Mouse (Mus musculus) hindbrain, embryonic 15.5 days (tissue): ENCODE data around the gene Notch2. TPM values are rescaled to one million over a fixed set of nuclear protein-coding genes. Genes with fewer than 3 reads are reported as not detected.
A peak's percentile ranks its signal among the peaks of the same experiment; 100 is the strongest.

Experiments
- ATAC-seq: fragments of 200-750 bp; cut with Nextera tagmentation; 2 replicates; pipeline ENCODE4 v1.8.0; 2017; ENCODE audit warnings: low read depth, moderate number of reproducible peaks, moderate TSS enrichment; ENCODE audit not compliant: low FRiP score
- H3K27ac ChIP-seq: fragments of 300-500 bp; sonication (generic); replicated peaks from 2 replicates; pipeline ENCODE4 v1.5.1; 2015; ENCODE audit warnings: mild to moderate bottlenecking, inconsistent platforms
- H3K27me3 ChIP-seq: fragments of 300-500 bp; sonication (generic); 2 replicates; pipeline ENCODE4 v1.6.1; 2015; ENCODE audit warnings: control low read depth, inconsistent platforms
- H3K36me3 ChIP-seq: fragments of 300-500 bp; sonication (generic); 2 replicates; pipeline ENCODE4 v1.6.1; 2015; ENCODE audit warnings: control low read depth, inconsistent platforms
- H3K4me1 ChIP-seq: fragments of 300-500 bp; sonication (generic); replicated peaks from 2 replicates; pipeline ENCODE4 v1.6.1; 2015; ENCODE audit warnings: control low read depth, inconsistent platforms
- H3K4me2 ChIP-seq: fragments of 300-500 bp; sonication (generic); 2 replicates; pipeline ENCODE4 v1.6.1; 2015; ENCODE audit warnings: moderate library complexity, mild to moderate bottlenecking, inconsistent platforms
- H3K4me3 ChIP-seq: fragments of 300-500 bp; sonication (generic); 2 replicates; pipeline ENCODE4 v1.5.1; 2015; ENCODE audit warnings: mild to moderate bottlenecking, inconsistent platforms
- H3K9ac ChIP-seq: fragments of 300-500 bp; sonication (generic); 2 replicates; pipeline ENCODE4 v1.6.1; 2015; ENCODE audit warnings: inconsistent platforms
- H3K9me3 ChIP-seq: fragments of 300-500 bp; sonication (generic); 2 replicates; pipeline ENCODE4 v1.6.1; 2016; ENCODE audit warnings: control low read depth, inconsistent platforms
- WGBS: fragments of 180-500 bp; shearing (Covaris S2); methylation state at CpG from one replicate; pipeline ENCODE4 v1.1.7; 2015; 5-methylcytosine and 5-hydroxymethylcytosine counted together
- polyA plus RNA-seq: library from polyadenylated mRNA; unstranded; fragments of >200 nt; fragmentation: Nextera tagmentation; extraction: Ambion mirVana; gene quantifications from 2 replicates; pipeline ENCODE4 v1.2.1, GENCODE M21; 2015

The Notch2 gene
- polyA plus RNA-seq, 1 experiment from 2014 or later: 11.7 TPM

GRCm38 (mm10) chr3:98067852-98068491 is 54.6 kb downstream of the Notch2 start:
- Histone ChIP-seq H3K27me3 (no peaks in the 10 kb centered on the region), H3K4me2 (no peak overlapping the region), H3K4me3 (no peak overlapping the region), H3K4me1 (peaks cover 30% of the 10 kb centered on the region), H3K27ac (no peak overlapping the region), H3K9ac (no peak overlapping the region), H3K9me3 (no peaks in the 10 kb centered on the region), H3K36me3 (no peaks in the 10 kb centered on the region)
- WGBS: 68% methylated on average over 12 of the region's 12 CpGs
- ATAC-seq: no peak

DNA sequence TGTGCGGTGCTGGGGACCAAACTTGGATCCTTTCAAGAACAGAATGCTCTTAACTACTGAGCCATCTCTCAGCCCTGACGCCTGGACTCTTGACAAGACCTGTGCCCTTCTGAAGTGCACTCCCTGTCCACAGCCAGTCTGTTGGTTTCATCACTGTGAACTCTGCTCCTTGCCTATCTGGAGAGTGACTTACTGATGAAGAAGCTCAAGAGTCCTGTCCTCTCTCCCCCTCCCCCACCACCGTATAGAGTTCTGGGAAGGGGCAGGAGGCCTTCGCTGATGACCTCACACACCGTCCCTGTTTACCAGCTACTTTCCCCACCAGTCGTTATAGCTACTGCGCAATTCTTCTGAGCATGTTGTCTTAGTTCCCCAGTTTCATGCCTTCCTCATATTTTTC is 55.8 kb downstream of the Notch2 start:
- Histone ChIP-seq H3K36me3 (no peaks in the 10 kb centered on the region), H3K4me2 (no peak overlapping the region), H3K27me3 (no peaks in the 10 kb centered on the region), H3K9ac (no peak overlapping the region), H3K4me1 (peaks cover 18% of the 10 kb centered on the region), H3K9me3 (no peaks in the 10 kb centered on the region), H3K27ac (no peak overlapping the region), H3K4me3 (no peak overlapping the region)
- WGBS: 89% methylated on average over 7 of the region's 7 CpGs
- ATAC-seq: no peak

- H3K4me1 ChIP-seq: peaks cover 16% of the 10 kb centered on the region
- 95% methylated on average over 3 of the region's 3 CpGs for WGBS
These were observed 56.5 kb downstream of the Notch2 start for GRCm38 (mm10) chr3:98069856-98070255.

GRCm38 (mm10) chr3:98072570-98072969 is 59.2 kb downstream of the Notch2 start:
- Histone ChIP-seq H3K9me3 (no peaks in the 10 kb centered on the region), H3K4me2 (no peak overlapping the region), H3K4me3 (no peak overlapping the region), H3K36me3 (no peaks in the 10 kb centered on the region), H3K9ac (no peak overlapping the region), H3K27me3 (no peaks in the 10 kb centered on the region), H3K27ac (no peak overlapping the region), H3K4me1 (peaks cover 19% of the 10 kb centered on the region)
- 98% methylated on average over 8 of the region's 8 CpGs for WGBS
- no peak for ATAC-seq

More at GRCm38 (mm10) chr3:98069856-98070255, 56.5 kb downstream of the Notch2 start:
- H3K36me3 ChIP-seq: no peaks in the 10 kb centered on the region
- no peak overlapping the region for H3K9ac ChIP-seq
- no peaks in the 10 kb centered on the region for H3K9me3 ChIP-seq
- no peak overlapping the region for H3K27ac ChIP-seq
- ATAC-seq: no peak
- H3K27me3 ChIP-seq: no peaks in the 10 kb centered on the region
- H3K4me3 ChIP-seq: no peak overlapping the region
- H3K4me2 ChIP-seq: no peak overlapping the region

- ATAC-seq: no peak
- H3K27ac ChIP-seq: no peak overlapping the region
- H3K36me3 ChIP-seq: no peaks in the 10 kb centered on the region
- no peak overlapping the region for H3K9ac ChIP-seq
- H3K4me2 ChIP-seq: no peak overlapping the region
- no peaks in the 10 kb centered on the region for H3K9me3 ChIP-seq
- H3K4me1 ChIP-seq: peaks cover 10% of the 10 kb centered on the region
- no peak overlapping the region for H3K4me3 ChIP-seq
- no peaks in the 10 kb centered on the region for H3K27me3 ChIP-seq
- WGBS: 91% methylated on average over 4 of the region's 4 CpGs
These were observed 60.2 kb downstream of the Notch2 start for GRCm38 (mm10) chr3:98073545-98073944.

DNA sequence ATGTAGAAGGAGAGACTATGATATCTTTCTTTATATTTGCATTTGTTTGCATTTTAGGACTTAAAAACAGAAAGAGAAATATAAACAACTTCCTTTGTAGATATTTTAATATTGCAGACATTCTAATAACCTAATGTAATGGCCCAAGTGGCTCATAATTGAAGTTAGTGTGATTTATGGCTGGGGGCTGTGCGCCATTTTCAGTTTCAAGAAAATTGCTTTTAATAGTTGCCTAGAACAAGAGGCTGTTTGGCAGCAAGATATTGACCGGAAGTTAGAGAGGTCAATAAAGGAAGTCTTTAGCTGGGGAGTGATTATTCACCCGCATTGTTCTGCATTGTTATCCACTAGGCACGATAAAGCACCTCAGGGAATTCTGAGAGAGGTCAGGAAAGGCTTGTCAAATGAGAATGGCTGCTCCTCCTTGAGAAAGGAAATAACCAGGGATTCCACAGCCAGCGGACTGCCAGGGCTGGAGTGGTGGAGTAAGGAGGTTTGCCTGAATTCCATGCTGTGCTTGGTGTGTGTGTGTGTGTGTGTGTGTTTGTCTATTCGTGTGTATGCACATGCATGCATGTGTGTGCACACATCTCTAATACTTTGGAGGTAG is 61.4 kb downstream of the Notch2 start:
- 43% methylated on average over 6 of the region's 6 CpGs for WGBS

DNA sequence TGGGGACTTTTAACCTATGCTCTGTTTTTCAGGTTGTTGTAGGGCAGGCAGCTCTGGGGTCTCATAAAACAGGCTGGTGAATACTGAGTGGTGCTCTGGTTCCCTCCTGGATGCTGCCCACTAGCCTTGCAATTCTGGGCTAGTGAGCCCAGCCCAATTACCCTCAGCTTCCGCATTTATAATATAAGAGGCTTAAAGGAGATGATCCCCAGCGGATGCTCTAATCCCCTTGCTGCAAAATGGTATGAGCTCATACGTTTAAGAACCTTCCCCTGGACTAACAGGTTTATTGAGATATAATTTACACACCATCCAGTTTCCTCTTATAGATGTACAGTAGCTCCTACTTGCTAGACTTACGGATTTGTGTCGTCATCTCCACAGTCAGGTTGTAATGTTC is 64.5 kb downstream of the Notch2 start:
- Histone ChIP-seq H3K4me2 (no peak overlapping the region), H3K4me3 (no peak overlapping the region), H3K4me1 (peaks cover 10% of the 10 kb centered on the region), H3K27ac (no peak overlapping the region), H3K9me3 (no peaks in the 10 kb centered on the region), H3K9ac (no peak overlapping the region), H3K27me3 (no peaks in the 10 kb centered on the region), H3K36me3 (no peaks in the 10 kb centered on the region)
- WGBS: 91% methylated on average over 5 of the region's 5 CpGs
- ATAC-seq: no peak

More for the DNA sequence above, 61.4 kb downstream of the Notch2 start:
- H3K9ac ChIP-seq: no peak overlapping the region
- H3K4me1 ChIP-seq: peaks cover 10% of the 10 kb centered on the region
- H3K4me3 ChIP-seq: no peak overlapping the region
- H3K27ac ChIP-seq: no peak overlapping the region
- H3K27me3 ChIP-seq: no peaks in the 10 kb centered on the region
- no peak overlapping the region for H3K4me2 ChIP-seq
- no peaks in the 10 kb centered on the region for H3K36me3 ChIP-seq
- ATAC-seq: 0 out of 2 replicates have a peak, but pooled peaks have one; percentile 32
- H3K9me3 ChIP-seq: no peaks in the 10 kb centered on the region

DNA sequence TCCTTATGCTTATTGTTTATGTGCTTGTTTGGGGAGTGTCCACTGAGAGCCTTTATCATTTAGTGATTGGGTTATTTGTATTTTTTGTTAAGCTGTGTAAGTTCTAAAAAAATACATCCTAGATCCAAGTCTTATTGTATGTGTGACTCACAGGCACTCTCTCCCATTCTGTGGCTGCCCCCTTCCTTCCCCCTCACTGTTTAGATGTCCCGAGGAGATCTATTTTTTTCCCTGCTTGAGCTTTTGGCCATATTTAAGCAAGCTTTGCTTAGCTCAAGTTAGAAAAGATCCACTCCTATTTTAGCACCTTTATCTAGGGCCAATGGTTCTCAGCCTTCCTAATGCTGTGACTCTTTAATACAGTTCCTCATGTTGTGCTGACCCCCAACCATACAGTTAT is 65.5 kb downstream of the Notch2 start:
- Histone ChIP-seq H3K27ac (no peak overlapping the region), H3K27me3 (no peaks in the 10 kb centered on the region), H3K4me3 (no peak overlapping the region), H3K36me3 (no peaks in the 10 kb centered on the region), H3K4me2 (no peak overlapping the region), H3K9ac (no peak overlapping the region), H3K4me1 (peaks cover 10% of the 10 kb centered on the region), H3K9me3 (no peaks in the 10 kb centered on the region)
- no peak for ATAC-seq
- WGBS: 71% methylated on average over 1 of the region's 1 CpGs

GRCm38 (mm10) chr3:98079601-98080215 is 66.4 kb downstream of the Notch2 start:
- H3K4me3 ChIP-seq: no peak overlapping the region
- peaks cover 13% of the 10 kb centered on the region for H3K4me1 ChIP-seq
- 85% methylated on average over 2 of the region's 2 CpGs for WGBS
- H3K9me3 ChIP-seq: no peaks in the 10 kb centered on the region
- H3K4me2 ChIP-seq: no peak overlapping the region
- H3K27ac ChIP-seq: no peak overlapping the region
- no peak for ATAC-seq
- no peaks in the 10 kb centered on the region for H3K36me3 ChIP-seq
- no peaks in the 10 kb centered on the region for H3K27me3 ChIP-seq
- no peak overlapping the region for H3K9ac ChIP-seq

DNA sequence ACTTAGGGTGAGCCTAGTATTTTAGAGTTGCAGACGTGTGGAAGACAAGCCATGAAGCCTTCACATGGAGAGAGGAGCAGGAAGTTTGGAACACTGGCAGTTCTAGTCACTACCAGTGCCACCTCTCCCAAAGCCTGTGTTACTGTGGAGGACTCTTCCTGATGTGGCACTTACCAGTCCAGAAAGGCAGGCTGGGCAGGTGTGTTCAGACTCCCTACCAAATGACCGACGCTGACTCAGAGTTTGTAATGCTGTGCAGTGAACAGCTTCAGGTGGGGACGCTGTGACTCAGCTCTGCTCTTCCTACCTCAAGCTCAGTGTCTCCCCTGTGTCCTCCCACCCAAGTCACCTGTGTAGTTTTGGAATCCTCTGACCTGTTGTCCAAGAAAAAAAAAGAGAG is 67.3 kb downstream of the Notch2 start:
- Histone ChIP-seq H3K4me1 (peaks cover 8% of the 10 kb centered on the region), H3K9me3 (no peaks in the 10 kb centered on the region), H3K4me2 (no peak overlapping the region), H3K27me3 (no peaks in the 10 kb centered on the region), H3K27ac (no peak overlapping the region), H3K9ac (no peak overlapping the region), H3K4me3 (no peak overlapping the region), H3K36me3 (no peaks in the 10 kb centered on the region)
- WGBS: 91% methylated on average over 4 of the region's 4 CpGs
- ATAC-seq: no peak

DNA sequence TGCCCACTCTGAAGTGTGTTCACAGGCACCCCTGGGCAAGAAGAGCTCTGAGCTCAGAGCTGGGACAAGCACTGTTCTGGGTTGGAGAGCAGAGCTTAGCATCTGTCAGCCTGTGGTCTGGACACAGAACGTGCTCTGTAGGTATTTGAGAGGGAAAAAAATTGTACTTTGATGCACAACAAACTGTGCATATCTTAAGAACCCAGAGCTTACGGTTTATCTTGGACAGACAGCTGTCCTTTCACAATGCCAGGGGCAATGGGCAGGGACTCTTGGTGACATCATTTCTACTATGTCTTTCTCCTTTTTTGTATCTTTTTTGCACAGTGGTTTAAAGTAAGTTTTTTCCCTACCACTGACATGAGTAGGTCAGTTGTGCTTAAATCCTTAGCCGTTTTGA is 68.9 kb downstream of the Notch2 start:
- Histone ChIP-seq H3K4me3 (no peak overlapping the region), H3K4me1 (peaks cover 16% of the 10 kb centered on the region), H3K4me2 (no peak overlapping the region), H3K9me3 (no peaks in the 10 kb centered on the region), H3K9ac (no peak overlapping the region), H3K27ac (no peak overlapping the region), H3K27me3 (no peaks in the 10 kb centered on the region), H3K36me3 (no peaks in the 10 kb centered on the region)
- no peak for ATAC-seq
- 93% methylated on average over 3 of the region's 3 CpGs for WGBS

GRCm38 (mm10) chr3:98082972-98083371 is 69.6 kb downstream of the Notch2 start:
- no peak overlapping the region for H3K27ac ChIP-seq
- no peak overlapping the region for H3K9ac ChIP-seq
- H3K36me3 ChIP-seq: no peaks in the 10 kb centered on the region
- WGBS: 81% methylated on average over 3 of the region's 3 CpGs
- H3K4me2 ChIP-seq: no peak overlapping the region
- ATAC-seq: no peak
- no peak overlapping the region for H3K4me3 ChIP-seq
- no peaks in the 10 kb centered on the region for H3K27me3 ChIP-seq
- peaks cover 16% of the 10 kb centered on the region for H3K4me1 ChIP-seq
- H3K9me3 ChIP-seq: no peaks in the 10 kb centered on the region
